In genomic region chr4:154934800-154935199, GRCm38 (mm10) we compare ENCODE assay signal across 24 mouse cellular contexts. TPM values are rescaled to one million over a fixed set of nuclear protein-coding genes. Genes with fewer than 3 reads are reported as not detected.
A peak's percentile ranks its signal among the peaks of the same experiment; 100 is the strongest.
DNase-seq lines count a peak whose midpoint lies in the region; TF ChIP-seq lines count a peak whose summit lies in the region.
"Had no signal": no experiment of that assay in that cellular context is flagged by ENCODE, and none has a peak within 500 bp of the region (broad histone marks: within the 10 kb centered on the region; RNA-seq: fewer than 3 reads in every experiment).

No protein-coding gene starts in this region.

- DNase-seq in heart, adult 11 months = peak; percentile 89
- DNase-seq in heart, adult 2 months = no peak
- DNase-seq in spleen, adult 2 months (ENCODE audit: low read depth in 1 of 2, low spot score in 2 of 2) = no peak
- DNase-seq in spleen, adult 12 weeks (ENCODE audit: low spot score) = no peak
- DNase-seq in left cerebral cortex, adult 2 months (ENCODE audit: extremely low spot score in 1 of 2, low spot score in 2 of 2) = no peak
- DNase-seq in adrenal gland, adult 2 months = no peak
- DNase-seq: adrenal gland, postnatal 14 days; cerebellum, adult 11 months; cerebellum, adult 8-10 months; cerebellum, postnatal 14 days; embryo, embryonic 11 days; gastrocnemius, postnatal 14 days; heart, postnatal 10 days; heart, postnatal 4 days had no signal

- no peak overlapping the region for H3K9ac ChIP-seq in heart, adult 2 months (ENCODE audit: low read depth, low read length)
- H3K9ac ChIP-seq: embryonic facial prominence, embryonic 15.5 days; hindbrain, embryonic 12.5 days had no signal

- H3K4me1 ChIP-seq in heart, adult 2 months (ENCODE audit: control insufficient read depth, insufficient read depth, low read length) = peaks cover 2% of the 10 kb centered on the region; the same call in 1 of the 2 replicates
- H3K4me1 ChIP-seq in spleen, adult 2 months (ENCODE audit: control insufficient read depth, insufficient read depth, insufficient read length) = peaks cover 10% of the 10 kb centered on the region
- H3K4me1 ChIP-seq: embryonic facial prominence, embryonic 15.5 days; hindbrain, embryonic 12.5 days had no signal

- H3K36me3 ChIP-seq in heart, adult 2 months (ENCODE audit: control insufficient read depth, insufficient read depth, low read length) = no peaks in the 10 kb centered on the region
- H3K36me3 ChIP-seq in spleen, adult 2 months (ENCODE audit: control insufficient read depth, insufficient read depth, low read length) = no peaks in the 10 kb centered on the region
- H3K36me3 ChIP-seq in macrophage (ENCODE audit: inconsistent target) = no peaks in the 10 kb centered on the region
- H3K36me3 ChIP-seq: embryonic facial prominence, embryonic 15.5 days; forebrain, embryonic 10.5 days; heart, embryonic 10.5 days; hindbrain, embryonic 12.5 days had no signal

- H3K4me3 ChIP-seq in heart, adult 2 months = no peak overlapping the region
- H3K4me3 ChIP-seq in spleen, adult 2 months (ENCODE audit: extremely low read depth, insufficient read depth, insufficient read length) = no peak overlapping the region
- no peak overlapping the region for H3K4me3 ChIP-seq in macrophage (ENCODE audit: inconsistent target)
- H3K4me3 ChIP-seq in left cerebral cortex, adult 2 months = no peak overlapping the region
- H3K4me3 ChIP-seq: embryonic facial prominence, embryonic 15.5 days; erythroblast, embryonic 14.5 days; forebrain, embryonic 10.5 days; heart, embryonic 10.5 days; hindbrain, embryonic 12.5 days had no signal

- TF ChIP-seq EP300 in heart, adult 2 months (IDR thresholded peaks at IDR 0.05; ENCODE audit: insufficient read depth, low read depth, low read length) = no peak

- 82% methylated on average over 2 of the region's 2 CpGs for whole genome bisulfite sequencing in heart, adult 2 months
- WGBS in spleen, adult 2 months = 78% methylated on average over 2 of the region's 2 CpGs
- WGBS in macrophage (ENCODE audit: missing documents) = 64% methylated on average over 1 of the region's 2 CpGs

- intact Hi-C loops in heart, adult 2 months (cut with DNase I) = no loop called here
- intact Hi-C loops in left cerebral cortex, adult 2 months (cut with DNase I) = no loop called here

- TF ChIP-seq CTCF in heart, adult 2 months (IDR thresholded peaks at IDR 0.05) = no peak
- TF ChIP-seq CTCF in spleen, adult 2 months (IDR thresholded peaks at IDR 0.05; ENCODE audit: extremely low read depth, insufficient read depth, insufficient read length, insufficient replicate concordance) = no peak
- no peak for TF ChIP-seq CTCF in left cerebral cortex, adult 2 months (IDR thresholded peaks at IDR 0.05)

- no peak overlapping the region for H3K27ac ChIP-seq in heart, adult 2 months
- H3K27ac ChIP-seq in spleen, adult 2 months (ENCODE audit: insufficient read depth, low read length) = peak overlapping the region; percentile 50
- H3K27ac ChIP-seq in macrophage = peak overlapping the region; percentile 90
- H3K27ac ChIP-seq in left cerebral cortex, adult 2 months = no peak overlapping the region
- H3K27ac ChIP-seq: embryonic facial prominence, embryonic 15.5 days; forebrain, embryonic 10.5 days; heart, embryonic 10.5 days; hindbrain, embryonic 12.5 days had no signal

- no peaks in the 10 kb centered on the region for H3K27me3 ChIP-seq in heart, adult 2 months (ENCODE audit: control insufficient read depth, insufficient read depth, low read length)
- no peaks in the 10 kb centered on the region for H3K27me3 ChIP-seq in spleen, adult 2 months (ENCODE audit: control insufficient read depth, insufficient read depth, low read length)
- H3K27me3 ChIP-seq: embryonic facial prominence, embryonic 15.5 days; hindbrain, embryonic 12.5 days had no signal

- no peak for TF ChIP-seq POLR2A in heart, adult 2 months (IDR thresholded peaks at IDR 0.05; ENCODE audit: insufficient read depth, low read depth, low read length)
- no peak for TF ChIP-seq POLR2A in spleen, adult 2 months (IDR thresholded peaks at IDR 0.05; ENCODE audit: low read depth, low read length)

- no peaks in the 10 kb centered on the region for H3K79me2 ChIP-seq in heart, adult 2 months (replicated peaks; ENCODE audit: control insufficient read depth, insufficient read depth, low read length)
- no peaks in the 10 kb centered on the region for H3K79me2 ChIP-seq in macrophage (ENCODE audit: inconsistent target)

RNA-seq across cellular contexts. Expression of gene Tnfrsf14, which starts 6.4 kb away (rescaled TPM):
- total RNA-seq in heart, adult 2 months (2021) = 1 to 10 TPM; 6.1 to 7.0 TPM
- 16.1 and 18.8 TPM in 2 replicates for polyA plus RNA-seq in heart, adult 2 months (2012; rRNA removed)
- 210 and 232 TPM in 2 replicates for polyA plus RNA-seq in spleen, adult 2 months (2012; rRNA removed)
- 100 to 1,000 TPM in 21 of 26 experiments, 10 to 100 TPM in 5; 30.8 to 879 (median 175) TPM for total RNA-seq in macrophage (2018; cell fraction: chromatin; rRNA removed)
- 100 to 1,000 TPM in 18 of 26 experiments, 10 to 100 TPM in 8; 64.2 to 324 (median 140) TPM for total RNA-seq in macrophage (2018; cell fraction: cytosol; rRNA removed)
- 100 to 1,000 TPM in 19 of 26 experiments, 10 to 100 TPM in 7; 57.6 to 431 (median 211) TPM for total RNA-seq in macrophage (2018; cell fraction: nucleus; rRNA removed)
- polyA plus RNA-seq in macrophage (2018) = 28.2 to 116 TPM (median 64.4 TPM) in 3 replicates
- total RNA-seq in left cerebral cortex, adult 2 months (2021) = 1 to 10 TPM; 1.3 to 1.5 TPM
- 1 to 10 TPM; 6.1 to 8.4 TPM for total RNA-seq in adrenal gland, adult 2 months (2021)
- 14.9 and 27.2 TPM in 2 replicates for polyA plus RNA-seq in adrenal gland, adult 2 months (2012; rRNA removed)

RNA-seq across cellular contexts. Expression of gene Hes5, which starts 25.9 kb away (rescaled TPM):
- not detected for total RNA-seq in heart, adult 2 months (2021)
- 0.10 TPM in 1 of 2 replicates, not detected in the other for polyA plus RNA-seq in heart, adult 2 months (2012; rRNA removed)
- polyA plus RNA-seq in spleen, adult 2 months (2012; rRNA removed) = 5.4 and 10.5 TPM in 2 replicates
- total RNA-seq in macrophage (2018; cell fraction: chromatin; rRNA removed) = not detected
- total RNA-seq in macrophage (2018; cell fraction: cytosol; rRNA removed) = not detected
- total RNA-seq in macrophage (2018; cell fraction: nucleus; rRNA removed) = not detected
- not detected in 3 replicates for polyA plus RNA-seq in macrophage (2018)
- total RNA-seq in left cerebral cortex, adult 2 months (2021) = 10 to 100 TPM; 22.3 to 25.3 TPM
- not detected for total RNA-seq in adrenal gland, adult 2 months (2021)
- polyA plus RNA-seq in adrenal gland, adult 2 months (2012; rRNA removed) = 0.27 TPM in 1 of 2 replicates, not detected in the other
- total RNA-seq: adrenal gland, postnatal 14 days; common myeloid progenitor, adult 5-6 weeks; granulocyte monocyte progenitor cell, adult 5-6 weeks; heart, postnatal 10 days; heart, postnatal 4 days; MEL had no signal
- polyA plus RNA-seq: C2C12; erythroblast, embryonic 14.5 days had no signal

RNA-seq across cellular contexts. Expression of gene Pank4, which starts 29.1 kb away (rescaled TPM):
- total RNA-seq in heart, adult 2 months (2021) = 10 to 100 TPM; 40.7 to 43.9 TPM
- polyA plus RNA-seq in heart, adult 2 months (2012; rRNA removed) = 59.6 and 81.2 TPM in 2 replicates
- 58.0 and 69.5 TPM in 2 replicates for polyA plus RNA-seq in spleen, adult 2 months (2012; rRNA removed)
- total RNA-seq in macrophage (2018; cell fraction: chromatin; rRNA removed) = 100 to 1,000 TPM in 7 of 26 experiments, 10 to 100 TPM in 19; 46.4 to 126 (median 81.7) TPM
- 10 to 100 TPM in 9 of 26 experiments, 1 to 10 TPM in 17; 5.6 to 13.1 (median 9.3) TPM for total RNA-seq in macrophage (2018; cell fraction: cytosol; rRNA removed)
- total RNA-seq in macrophage (2018; cell fraction: nucleus; rRNA removed) = 10 to 100 TPM; 22.3 to 61.8 (median 36.4) TPM
- polyA plus RNA-seq in macrophage (2018) = 8.1 to 15.0 TPM (median 11.7 TPM) in 3 replicates
- total RNA-seq in left cerebral cortex, adult 2 months (2021) = 10 to 100 TPM; 45.1 to 45.5 TPM
- total RNA-seq in adrenal gland, adult 2 months (2021) = 10 to 100 TPM; 24.5 to 28.0 TPM
- 34.8 and 35.3 TPM in 2 replicates for polyA plus RNA-seq in adrenal gland, adult 2 months (2012; rRNA removed)

RNA-seq across cellular contexts. Expression of gene Fam213b, which starts 35.9 kb away (rescaled TPM):
- 10 to 100 TPM; 77.1 to 95.9 TPM for total RNA-seq in heart, adult 2 months (2021)
- polyA plus RNA-seq in heart, adult 2 months (2012; rRNA removed) = 77.3 and 110 TPM in 2 replicates
- 22.2 and 33.6 TPM in 2 replicates for polyA plus RNA-seq in spleen, adult 2 months (2012; rRNA removed)
- 10 to 100 TPM in 15 of 26 experiments, 1 to 10 TPM in 10, under 1 TPM in 1; 0.92 to 25.0 (median 13.2) TPM for total RNA-seq in macrophage (2018; cell fraction: chromatin; rRNA removed)
- 100 to 1,000 TPM in 9 of 26 experiments, 10 to 100 TPM in 17; 67.1 to 127 (median 92.9) TPM for total RNA-seq in macrophage (2018; cell fraction: cytosol; rRNA removed)
- total RNA-seq in macrophage (2018; cell fraction: nucleus; rRNA removed) = 10 to 100 TPM in 25 of 26 experiments, 1 to 10 TPM in 1; 9.3 to 46.7 (median 27.1) TPM
- polyA plus RNA-seq in macrophage (2018) = 41.3 to 98.7 TPM (median 69.7 TPM) in 3 replicates
- 10 to 100 TPM; 59.8 to 66.7 TPM for total RNA-seq in left cerebral cortex, adult 2 months (2021)
- 10 to 100 TPM; 41.1 to 56.2 TPM for total RNA-seq in adrenal gland, adult 2 months (2021)
- polyA plus RNA-seq in adrenal gland, adult 2 months (2012; rRNA removed) = 61.1 and 87.9 TPM in 2 replicates
- total RNA-seq: MEL had no signal

Comparison
In these comparisons a context has a peak if more than half of its experiments do, and no peak if none do; other contexts are left out.
1. H3K27ac ChIP-seq: peak in spleen, adult 2 months (single experiment) and macrophage (single experiment); none in heart, adult 2 months (single experiment) and left cerebral cortex, adult 2 months (single experiment).